Mouse (Mus musculus) frontal cortex, postnatal 36 days (tissue): ENCODE data around the gene Spint4.
A peak's percentile ranks its signal among the peaks of the same experiment; 100 is the strongest.
"Not testable (repeated sequence)": the region's sequence is repeated elsewhere in the genome, so short reads cannot be mapped to it uniquely, and the experiment has no call there.

Source experiments
- DNase-seq, 2 experiments: peaks; one replicate each; pipeline ENCODE4 v3.0.0; 2022; ENCODE audit warnings: low spot score in 2 of 2

Gene Spint4

DNA sequence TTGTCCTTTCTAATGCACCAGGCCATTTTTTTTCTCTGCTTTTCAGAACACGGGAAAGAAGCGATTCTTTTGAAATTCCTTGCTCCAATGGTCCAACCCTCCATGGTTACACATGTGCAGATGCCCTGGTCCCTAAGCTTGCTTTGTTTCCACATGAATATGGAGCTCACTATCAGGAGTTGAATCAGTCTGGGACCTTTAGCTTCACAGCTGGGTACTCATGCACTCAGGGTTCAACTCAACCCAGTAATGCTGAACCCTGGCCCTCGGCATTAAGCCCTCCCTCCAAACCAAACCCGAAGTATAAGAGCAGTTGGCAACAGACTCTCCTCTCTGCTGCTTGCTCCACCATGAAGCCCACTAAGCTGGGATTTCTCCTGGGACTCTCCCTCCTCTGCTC lies at the start of gene Spint4:
TSS of gene Spint4 (plus strand) at position 301 of the 400 bp plus-strand sequence.
- DNase-seq: no peak

DNA sequence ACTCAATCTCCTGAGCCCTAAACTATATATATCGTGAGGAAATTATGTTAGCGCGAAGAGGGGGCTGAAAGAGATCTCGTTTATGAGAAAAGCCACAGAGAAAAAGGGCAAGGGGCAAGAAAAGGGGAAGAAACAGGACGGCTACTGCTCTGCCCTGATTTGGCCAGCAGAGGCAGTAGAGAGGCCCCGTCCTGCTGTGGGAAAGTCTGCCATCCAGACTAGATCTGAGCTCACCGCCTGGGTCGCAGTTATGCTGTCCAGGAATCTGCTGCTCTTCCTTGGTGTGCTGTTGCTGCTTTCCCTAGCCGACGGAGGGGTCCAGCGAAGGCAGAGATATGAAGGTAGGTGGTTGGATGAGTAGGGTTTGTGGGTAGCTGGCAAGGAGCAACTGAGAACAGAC lies 42.4 kb upstream of the Spint4 start, which contains the start of gene Wfdc10:
TSS of gene Wfdc10 (plus strand) at position 189 of the 400 bp plus-strand sequence.
- peak in 1 of 2 experiments; percentile 2 for DNase-seq

DNA sequence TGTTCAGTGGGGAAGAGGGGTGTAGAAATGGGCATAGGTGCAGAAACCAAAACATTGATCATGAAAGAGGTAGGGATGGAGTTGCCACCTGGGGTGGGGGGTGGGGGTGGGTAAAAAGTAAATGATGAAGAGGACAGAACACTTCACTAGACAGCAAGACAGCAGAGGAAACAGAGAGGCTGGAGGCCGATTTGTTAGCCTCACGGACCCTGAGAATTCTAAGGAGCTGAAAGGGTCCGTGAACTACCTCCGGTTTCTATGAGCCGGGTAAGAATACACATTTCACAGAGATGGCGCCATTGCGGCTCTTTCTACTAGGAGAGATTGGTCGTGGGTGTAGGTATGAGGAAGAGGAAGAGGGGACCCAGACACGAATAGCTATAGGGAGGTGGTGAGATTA lies 41.8 kb upstream of the Spint4 start, which contains the start of gene Wfdc9:
TSS of gene Wfdc9 (minus strand) at position 101 of the 400 bp plus-strand sequence.
- DNase-seq: no peak

DNA sequence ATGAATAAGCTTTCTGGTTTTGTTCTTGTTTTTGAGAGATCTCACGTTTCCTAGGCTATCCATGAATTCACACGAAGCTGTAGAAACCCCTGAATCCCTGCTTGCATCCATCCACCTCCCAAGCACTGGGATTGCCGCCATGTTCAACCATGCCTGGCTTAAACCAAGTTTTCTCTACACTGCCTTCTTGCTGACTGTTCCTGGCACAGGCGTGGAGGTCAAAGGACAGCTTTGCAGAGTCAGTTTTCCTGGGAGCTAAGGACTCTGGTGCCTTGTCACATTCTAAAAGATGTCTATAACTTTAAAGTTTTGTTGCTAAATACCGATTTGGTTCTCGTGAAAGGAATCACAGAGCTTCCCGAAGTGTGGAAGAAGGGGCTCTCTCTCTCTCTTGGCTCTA lies 33.5 kb upstream of the Spint4 start:
- DNase-seq: no peak

DNA sequence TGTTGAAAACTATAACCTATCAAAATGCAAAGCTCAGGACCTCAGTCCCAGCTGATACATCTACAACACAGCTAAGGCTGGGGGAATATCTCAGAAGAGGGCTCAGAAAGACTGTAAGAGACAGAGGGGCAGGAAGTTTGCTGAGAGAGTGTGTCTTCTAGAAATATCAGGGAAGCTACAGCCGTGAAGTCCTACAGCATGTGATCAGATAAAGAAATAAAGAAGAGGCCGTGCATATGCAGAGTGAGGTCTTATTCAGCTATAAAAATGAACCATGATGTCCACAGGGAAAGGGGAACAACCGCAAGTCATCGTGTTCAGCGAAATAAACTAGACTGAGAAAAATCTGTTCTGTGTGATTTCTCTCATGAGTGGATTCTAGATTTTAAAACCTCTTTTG lies 28.0 kb upstream of the Spint4 start:
- DNase-seq: no peak

DNA sequence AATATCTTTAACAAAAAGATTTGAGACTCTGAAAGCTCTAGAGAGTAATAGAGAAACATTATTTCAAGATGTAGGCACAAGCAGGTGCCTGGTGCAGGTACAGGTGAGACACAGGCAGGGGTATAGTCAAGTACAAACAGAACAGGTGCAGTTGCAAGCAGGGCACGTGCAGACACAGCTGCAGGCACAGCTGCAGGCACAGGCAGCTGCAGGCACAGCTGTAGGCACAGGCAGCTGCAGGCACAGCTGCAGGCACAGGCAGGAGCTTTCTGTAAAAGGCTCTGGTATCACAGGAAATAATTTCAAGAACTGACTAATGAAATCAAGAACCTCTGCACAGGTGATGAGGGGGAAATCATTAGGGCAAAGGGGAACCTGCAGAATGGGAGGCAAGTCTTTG lies 27.4 kb upstream of the Spint4 start:
- no peak for DNase-seq

DNA sequence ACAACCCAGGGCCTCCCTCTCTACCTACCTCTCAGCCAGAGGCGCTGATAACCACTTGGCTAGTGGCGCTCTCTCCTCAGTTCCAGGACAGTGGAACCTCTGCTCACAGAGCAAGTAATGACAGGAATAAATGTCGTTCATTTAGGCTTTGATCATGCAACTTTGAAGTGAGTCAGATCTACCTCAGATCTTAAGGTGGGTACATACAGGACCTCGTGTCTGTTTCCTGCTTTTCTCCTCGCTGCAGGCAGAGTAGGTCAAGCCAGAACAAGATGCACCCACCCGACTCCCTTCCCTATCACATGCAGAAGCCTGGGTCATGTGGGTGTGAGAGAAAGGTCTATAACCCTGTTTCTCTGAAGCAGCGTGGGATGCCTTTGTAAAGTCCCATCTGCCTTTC lies 24.3 kb upstream of the Spint4 start, which contains the start of gene Wfdc11:
TSS of gene Wfdc11 (minus strand) at position 101 of the 400 bp plus-strand sequence.
- DNase-seq: peak; percentile 2 to 4

DNA sequence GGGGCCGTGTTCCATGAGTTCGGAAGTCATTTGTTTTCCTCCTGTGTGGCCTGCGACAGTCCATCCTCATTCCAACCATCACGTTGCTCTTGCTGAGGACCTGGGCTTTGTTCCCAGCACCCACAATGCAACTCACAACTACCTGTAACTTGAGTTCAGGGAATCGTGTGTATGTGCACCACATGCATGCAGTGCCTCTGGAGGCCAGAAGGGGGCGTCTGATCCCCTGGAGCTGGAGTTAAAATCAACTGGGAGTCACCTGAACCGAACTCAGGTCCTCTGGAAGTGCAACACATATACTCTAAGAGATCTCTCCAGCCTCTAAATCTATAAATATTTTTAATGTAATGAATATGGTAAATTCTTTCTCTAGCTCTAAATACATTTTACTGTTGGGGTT lies 22.2 kb upstream of the Spint4 start:
- DNase-seq: no peak

DNA sequence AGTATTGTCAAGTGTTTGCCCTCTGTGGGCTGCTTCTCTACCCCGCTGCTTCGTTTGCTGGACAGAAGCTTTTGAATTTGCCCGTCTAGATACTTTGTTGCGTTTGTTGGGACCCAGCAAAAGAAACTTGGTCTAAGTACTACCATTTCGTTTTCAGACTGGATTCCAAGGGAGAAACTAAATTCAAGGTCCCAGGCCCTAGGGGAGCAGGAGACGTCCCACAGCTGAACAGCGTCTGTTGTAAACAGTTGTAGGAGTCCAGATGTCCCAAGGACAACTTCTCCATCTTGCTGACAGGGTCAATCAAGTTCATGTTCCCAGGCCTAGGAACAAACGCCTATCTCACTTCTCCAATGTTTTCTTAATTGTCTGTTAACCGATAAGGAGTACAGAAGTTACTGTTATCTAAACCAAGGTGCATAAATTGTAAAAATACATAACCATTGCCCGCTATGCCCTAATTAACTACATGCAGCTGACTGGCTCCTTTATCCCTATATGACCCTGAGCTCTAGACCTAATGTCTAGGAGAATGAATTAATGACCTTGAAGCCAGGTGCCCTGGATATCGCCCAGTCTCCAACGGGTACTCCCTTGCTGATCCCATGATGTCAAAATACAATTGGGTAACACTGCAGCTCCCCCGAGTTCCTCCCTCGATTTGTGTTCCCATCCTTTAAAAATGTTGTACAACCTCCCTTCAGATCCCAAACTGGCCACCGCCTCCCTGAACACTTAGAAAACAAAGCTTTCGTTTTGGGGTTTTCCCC lies 21.2 kb upstream of the Spint4 start:
- no peak for DNase-seq

DNA sequence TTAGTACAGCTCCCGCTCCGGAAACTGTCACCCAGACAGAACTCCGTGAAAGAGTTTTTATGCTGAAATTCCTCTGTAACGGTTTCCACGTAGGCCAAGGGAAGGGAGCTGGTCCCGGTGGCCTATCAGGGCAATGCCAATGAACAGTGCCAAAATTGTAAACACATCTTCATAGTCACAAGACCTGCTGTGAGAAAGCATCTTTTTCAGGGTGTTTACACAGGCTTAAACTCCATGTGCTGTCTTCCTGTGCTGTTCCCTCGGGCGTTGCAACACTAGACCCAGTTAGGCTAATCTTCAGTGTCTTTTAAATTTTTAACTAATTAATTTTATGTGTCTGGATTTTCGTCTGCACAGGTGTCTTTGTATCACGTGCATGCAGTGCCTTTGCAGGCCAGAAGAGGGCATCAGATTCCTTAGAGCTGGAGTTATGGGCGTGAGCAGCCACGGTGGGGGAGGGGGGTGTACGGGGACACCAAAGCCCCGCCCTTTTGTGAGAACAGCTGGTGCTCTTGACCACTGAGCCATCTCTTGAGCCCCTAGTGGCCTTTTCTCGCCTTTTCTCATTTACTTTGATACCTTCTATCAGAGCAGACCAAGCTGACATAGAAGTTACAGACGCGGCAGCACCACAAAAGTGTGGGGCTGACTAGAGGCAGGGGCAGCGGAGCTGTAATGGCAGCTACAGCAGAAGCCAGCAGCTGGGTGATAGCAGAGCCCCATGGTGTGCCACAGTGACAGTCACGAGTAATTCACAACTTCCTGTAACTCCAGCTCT lies 19.3 kb upstream of the Spint4 start:
- peak; percentile 47 to 60 for DNase-seq

DNA sequence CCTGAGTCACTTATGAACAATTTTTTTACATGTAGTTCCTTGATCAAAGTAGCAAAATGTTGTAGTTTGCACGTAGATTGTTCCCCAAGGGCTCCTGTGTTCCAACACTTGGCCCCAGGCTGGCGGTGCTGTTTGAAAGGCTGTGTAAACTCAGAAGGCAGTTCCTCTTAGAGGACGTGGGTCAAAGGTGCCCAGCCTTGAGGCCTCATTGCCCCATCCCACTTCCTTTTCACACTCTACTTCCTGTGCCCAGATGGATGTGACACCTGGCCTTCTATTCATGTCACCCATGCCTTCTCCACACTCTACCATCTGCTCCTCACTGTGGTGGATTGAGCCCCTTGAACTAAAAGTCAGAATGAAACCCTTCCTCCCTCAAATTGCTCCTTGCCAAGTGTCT lies 18.4 kb upstream of the Spint4 start:
- no peak for DNase-seq

DNA sequence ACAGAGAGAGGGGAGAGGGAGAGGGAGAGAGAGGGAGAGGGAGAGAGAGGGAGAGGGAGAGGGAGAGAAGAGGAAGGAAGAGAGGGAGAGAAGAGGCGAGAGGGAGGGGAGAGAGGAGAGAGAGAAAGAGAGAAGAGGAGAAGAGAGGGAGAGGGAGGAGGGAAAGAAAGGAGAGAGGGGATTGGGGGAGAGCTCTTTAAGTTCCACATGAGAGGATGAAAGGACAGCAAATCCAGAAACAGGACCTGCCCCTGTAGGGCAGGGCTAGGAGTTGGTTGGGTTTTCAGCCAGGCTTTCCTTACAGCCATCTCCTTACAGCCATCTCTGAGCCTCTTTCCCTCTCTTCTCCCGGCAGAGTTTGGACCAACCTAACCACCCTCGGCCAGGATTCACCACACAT lies 13.5 kb upstream of the Spint4 start, which contains the start of gene Wfdc13:
TSS of gene Wfdc13 (plus strand) at position 301 of the 400 bp plus-strand sequence.
- DNase-seq: no peak

DNA sequence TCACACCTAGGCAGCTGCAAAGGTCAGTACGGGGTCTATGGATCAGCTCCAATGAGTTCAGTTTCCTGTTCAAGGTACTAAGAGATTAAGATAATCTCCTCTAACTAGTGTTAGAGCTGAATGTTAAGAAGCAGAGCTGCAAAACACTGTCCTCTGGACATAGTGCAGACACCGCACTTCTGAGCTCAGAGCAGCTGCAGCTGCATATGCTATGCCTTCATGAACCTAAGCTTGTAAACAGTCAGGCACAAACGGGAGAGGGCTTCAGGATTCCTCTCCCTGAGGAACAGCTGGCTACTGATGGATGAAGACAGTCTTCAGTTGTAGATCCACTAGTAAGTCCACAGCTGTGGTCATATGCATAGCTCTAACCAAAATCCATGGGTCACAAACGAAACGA lies 2.7 kb downstream of the Spint4 start:
- DNase-seq: no peak

DNA sequence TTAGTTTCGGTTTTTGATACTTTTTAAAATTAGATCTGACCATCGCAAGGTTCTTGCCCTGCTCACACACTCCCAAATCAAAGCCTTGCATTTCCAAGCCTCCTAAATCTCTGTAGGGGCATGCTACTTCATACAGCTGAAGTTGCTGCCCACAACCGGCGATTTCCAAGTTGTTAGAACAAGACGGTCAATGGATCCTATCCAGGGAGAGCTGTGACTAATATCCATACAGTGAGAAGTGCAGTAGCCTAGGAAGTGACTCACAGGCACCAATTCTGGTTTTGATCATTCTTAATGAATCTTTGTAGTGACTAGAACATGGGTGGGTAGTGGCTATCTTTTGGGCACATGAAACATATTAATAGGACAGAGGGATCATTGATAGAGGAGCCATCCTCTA lies 3.5 kb downstream of the Spint4 start:
- DNase-seq: no peak

DNA sequence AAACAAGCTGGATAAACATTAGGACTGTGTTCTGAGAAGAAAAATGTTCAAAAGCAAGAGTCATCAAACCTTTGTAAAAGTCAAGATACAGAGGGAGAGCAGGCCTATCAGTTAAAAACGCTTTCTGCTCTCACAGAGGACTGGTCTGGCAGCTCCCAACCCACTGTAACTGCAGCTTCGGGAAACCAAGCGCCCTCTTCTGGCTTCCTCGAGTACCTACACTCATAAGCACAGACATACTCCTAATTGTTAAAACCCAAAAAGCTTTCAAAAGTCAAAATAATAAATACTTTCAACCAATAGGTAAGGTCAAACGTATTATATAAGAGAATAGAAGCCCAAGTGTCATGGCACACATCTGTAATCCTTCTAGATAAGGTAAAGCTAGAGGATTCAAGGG lies 5.9 kb downstream of the Spint4 start:
- DNase-seq: no peak

DNA sequence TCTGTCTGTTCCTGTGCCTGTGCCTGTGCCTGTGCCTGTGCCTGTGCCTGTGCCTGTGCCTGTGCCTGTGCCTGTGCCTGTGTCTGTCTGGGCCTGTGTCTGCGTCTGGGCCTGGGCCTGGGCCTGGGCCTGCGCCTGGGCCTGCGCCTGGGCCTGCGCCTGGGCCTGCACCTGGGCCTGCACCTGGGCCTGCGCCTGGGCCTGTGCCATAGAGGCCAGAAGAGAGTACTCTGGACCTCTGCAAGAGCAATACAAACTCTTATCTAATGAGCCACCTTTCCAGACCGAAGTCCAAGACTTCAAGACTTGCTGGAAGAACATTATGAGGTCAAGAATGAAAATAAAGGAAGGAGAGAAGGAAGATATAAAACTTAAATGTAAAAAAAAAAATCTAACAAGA lies 7.0 kb downstream of the Spint4 start:
- no peak for DNase-seq

DNA sequence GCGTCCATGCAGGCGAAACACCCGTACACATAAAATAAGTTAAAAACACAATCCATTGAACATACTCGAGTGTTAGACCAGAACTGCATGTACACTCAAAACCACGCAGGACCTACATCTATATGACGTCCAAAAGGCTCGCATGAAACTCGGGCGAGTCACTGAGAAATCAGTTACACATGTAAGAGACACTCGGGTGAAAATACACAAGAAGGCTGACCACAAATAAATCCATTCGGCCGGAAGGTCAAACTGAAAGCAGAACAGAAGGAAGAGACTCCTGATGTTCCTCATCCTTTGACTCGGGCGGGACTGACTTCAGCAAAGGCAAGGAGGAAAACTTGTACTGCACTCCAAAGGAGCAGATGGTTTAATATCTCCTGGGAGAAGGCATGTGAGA lies 7.7 kb downstream of the Spint4 start:
- DNase-seq: no peak

DNA sequence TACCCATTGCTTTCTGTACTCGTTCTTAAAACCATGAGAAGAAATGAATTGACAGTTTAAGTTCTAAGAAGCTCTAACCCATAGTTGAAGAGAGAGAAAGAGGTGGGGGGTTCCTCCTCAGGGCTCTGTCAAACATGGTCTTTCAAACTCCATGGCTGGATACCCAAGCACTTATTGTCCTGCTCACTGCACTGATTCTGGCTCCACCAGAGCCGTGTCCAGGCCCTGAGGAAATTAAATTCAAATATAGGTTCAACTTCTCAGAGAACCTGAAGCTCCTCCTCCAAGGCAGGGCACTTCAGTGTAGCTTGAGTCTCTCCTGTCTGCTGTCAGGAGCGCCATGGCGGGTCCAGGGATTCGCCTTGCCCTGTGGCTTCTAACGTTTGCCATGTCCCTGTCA lies 16.7 kb downstream of the Spint4 start, which contains the start of gene Spint5:
TSS of gene Spint5 (plus strand) at position 301 of the 400 bp plus-strand sequence.
- DNase-seq: no peak

DNA sequence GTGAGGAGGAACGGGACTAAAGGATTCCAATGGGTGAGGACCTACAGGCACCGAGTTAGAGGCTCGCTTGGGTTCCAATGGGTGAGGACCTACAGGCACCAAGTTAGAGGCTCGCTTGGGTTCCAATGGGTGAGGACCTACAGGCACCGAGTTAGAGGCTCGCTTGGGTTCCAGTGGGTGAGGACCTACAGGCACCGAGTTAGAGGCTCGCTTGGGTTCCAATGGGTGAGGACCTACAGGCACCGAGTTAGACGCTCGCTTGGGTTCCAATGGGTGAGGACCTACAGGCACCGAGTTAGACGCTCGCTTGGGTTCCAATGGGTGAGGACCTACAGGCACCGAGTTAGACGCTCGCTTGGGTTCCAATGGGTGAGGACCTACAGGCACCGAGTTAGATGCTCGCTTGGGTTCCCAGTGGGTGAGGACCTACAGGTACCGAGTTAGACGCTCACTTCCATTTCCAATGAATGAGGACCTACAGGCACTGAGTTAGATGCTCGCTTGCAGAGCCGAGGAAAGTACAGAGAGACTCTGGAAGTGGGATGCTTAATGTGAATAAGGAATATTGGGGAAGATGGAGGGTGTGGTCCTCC lies 18.0 kb downstream of the Spint4 start:
- not testable (repeated sequence) for DNase-seq

DNA sequence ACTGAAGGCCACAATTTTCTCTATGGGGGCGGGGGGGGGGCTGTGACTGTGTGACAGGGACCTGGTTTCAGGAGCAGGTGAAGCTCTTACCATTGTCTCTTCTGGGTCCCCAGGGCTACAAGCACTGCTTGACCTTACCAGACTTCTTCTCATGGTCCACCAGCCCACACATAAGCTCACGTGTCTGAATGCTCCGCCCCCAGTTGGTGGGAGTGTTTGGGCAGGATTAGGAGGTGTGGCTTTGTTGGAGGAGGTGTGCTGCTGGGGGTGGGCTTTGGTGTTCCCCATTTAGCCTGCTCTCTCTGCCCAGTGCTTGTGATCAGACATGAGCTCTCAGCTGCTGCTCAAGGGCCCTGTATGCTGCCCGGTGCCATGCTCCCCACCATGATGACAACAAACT lies 25.0 kb downstream of the Spint4 start:
- no peak for DNase-seq

DNA sequence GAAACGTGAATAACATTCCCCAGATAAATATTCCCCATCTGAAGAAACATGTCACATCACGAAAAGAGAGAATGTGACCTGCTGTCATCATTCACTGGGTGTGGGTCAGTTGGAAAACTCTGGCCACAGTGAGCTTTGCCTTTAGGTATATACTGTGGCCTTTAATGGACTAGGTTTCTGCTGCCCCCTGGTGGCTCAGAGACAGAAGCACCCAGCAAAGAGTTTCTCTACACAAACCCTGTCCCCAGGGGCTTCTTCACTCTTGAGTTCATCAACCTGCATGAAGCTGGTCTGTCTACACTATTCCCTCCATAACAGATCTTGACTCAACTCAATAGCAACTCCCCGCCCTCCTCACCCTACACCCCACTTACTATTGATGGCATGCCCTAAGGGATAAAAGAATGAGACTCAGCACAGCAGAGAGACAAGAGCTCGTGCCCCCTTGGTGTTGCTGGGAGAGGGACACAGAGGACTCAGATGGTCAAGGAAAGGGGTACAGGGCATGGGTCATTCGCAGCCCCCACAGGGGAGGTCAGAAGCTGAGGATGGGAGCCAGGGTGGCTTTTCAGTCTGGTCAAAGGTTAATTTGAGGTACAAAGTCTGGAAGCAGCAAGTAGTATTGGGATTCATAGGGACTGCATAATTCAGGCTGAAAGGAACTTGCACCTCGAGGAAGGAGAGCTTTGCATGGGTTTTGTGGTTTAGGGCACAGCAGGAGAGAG lies 27.8 kb downstream of the Spint4 start:
- peak; percentile 39 to 65 for DNase-seq

DNA sequence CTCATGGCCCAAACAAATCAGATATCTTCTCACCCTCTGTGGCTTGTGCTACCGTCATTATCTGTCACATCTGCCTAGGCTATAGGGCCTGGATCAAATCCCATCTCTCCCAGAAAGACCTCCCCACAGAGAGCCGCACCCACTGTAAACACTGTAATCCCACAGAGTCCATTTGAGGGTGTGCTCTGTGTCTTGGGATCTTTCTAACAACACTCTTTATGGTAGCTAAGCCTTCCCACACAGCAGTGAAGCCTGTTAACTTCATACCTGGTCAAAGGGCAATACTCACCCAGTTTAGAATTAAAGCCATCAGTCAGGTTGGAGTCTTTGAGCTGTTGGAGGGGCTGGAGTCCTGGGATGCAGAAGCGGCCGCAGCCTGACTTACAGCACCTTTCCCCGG lies 33.4 kb downstream of the Spint4 start:
- DNase-seq: no peak
